Mouse (Mus musculus) liver, adult 2 months (tissue): ENCODE measurements around the gene Cdx2.

Experiments used
- CTCF ChIP-seq: fragments of 200-500 bp; IDR thresholded peaks from 2 replicates; pipeline ENCODE4 v1.5.1; 2011; ENCODE audit warnings: low read depth, low read length, control low read depth
- POLR2A ChIP-seq: fragments of 200-500 bp; IDR thresholded peaks from 2 replicates; pipeline ENCODE4 v1.6.1; 2011; ENCODE audit warnings: low read length, control low read depth; ENCODE audit not compliant: insufficient read depth; ENCODE audit errors: extremely low read depth

DNA sequence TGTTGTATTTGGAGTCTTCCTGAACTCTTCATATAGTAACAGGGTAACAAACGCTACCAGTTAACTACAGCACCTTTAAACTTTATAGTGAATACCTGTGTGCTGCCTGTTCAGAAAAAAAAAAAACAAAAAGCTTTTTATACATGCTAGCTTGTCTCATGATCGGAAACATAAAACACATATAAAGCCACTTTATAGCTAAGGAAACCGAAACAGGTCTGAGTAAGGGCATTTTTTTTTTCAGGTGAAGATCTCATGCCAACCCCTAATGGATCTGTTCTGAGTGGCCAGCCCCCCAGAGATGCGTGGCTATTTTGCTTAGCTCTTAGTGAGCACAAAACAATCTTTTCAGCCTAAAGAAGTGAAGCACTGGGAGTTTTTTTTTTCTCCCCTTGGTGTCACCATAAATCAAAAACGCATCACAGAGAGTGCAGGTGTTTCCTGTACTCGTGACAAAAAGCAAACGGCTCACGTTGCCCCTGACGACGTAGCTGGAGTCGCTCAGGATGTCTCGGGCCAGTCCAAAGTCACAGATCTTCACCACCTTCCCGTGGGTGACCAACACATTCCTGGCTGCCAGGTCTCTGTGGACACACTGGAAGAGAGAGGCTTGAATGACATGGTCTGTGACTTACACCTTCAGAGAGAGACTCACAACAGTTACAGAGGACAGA is 33.8 kb upstream of the Cdx2 start:
- TF ChIP-seq POLR2A = no peak
- no peak for TF ChIP-seq CTCF
